Mouse (Mus musculus) gastrocnemius, postnatal 25 days (tissue): ENCODE data around the gene Gm43302. TPM values are rescaled to one million over a fixed set of nuclear protein-coding genes. Genes with fewer than 3 reads are reported as not detected.
"Not testable (repeated sequence)": the region's sequence is repeated elsewhere in the genome, so short reads cannot be mapped to it uniquely, and the experiment has no call there.

Experiments
- DNase-seq: peaks from one replicate; pipeline ENCODE4 v3.0.0; 2022
- total RNA-seq, 2 experiments: library from RNA; stranded (reverse); gene quantifications; 1 replicate in 1 of 2; 2 replicates in 1 of 2; pipeline ENCODE4 v1.2.3; 2021

Gene Gm43302
- total RNA-seq, 2 experiments from 2014 or later: 0.18 TPM; not detected in 1

DNA sequence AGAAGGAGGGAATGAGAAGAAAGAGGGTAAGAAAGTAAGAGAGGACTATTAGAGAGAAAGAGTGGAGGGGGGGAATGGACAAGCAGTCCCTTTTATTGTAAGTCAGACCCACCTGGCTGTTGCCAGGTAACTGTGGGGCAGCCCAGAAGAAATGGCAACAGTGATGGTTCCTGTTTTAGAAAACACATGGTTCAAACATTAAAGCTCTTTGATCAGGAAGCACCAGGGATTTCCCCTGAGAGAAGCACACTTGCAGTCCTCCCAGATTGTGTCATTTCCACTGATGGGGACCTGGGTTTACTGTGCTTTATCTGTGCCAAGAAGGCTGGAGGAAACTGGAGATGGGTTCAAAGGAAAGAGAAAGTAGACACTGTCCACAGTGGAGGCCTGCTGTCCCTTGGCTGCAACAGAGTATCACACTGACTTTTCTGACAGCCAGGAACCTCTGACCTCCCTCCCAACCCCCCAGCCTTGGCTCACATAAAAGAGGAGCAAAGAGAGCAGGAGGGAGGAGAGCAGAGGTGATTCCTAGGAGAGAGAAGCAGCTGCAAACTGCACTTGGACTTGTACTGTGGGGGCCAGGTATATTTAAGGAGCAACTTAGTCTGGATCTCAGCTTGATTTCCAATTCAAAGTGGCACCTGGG is 95.5 kb downstream of the Gm43302 start:
- DNase-seq: peak; percentile 13

DNA sequence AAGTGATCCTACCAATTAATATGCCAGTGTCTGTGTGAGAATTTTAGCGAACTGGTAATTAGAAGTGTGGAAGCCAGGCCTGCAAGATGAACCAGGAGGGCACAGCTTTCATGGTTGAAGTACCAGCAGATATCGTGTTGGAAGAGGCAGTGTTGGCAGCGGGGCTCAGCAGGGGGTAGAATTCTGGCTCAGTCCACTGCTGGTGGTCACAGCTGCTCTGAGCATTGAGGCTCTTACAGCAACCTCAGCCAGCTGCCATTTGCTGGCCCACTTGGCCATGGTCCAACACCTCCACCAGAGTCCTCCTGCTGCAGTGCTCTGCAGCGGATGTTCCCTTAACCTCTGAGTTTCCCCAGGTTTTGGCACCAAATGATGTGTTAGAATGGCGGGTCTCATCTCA is 97.2 kb downstream of the Gm43302 start:
- DNase-seq: not testable (repeated sequence)

DNA sequence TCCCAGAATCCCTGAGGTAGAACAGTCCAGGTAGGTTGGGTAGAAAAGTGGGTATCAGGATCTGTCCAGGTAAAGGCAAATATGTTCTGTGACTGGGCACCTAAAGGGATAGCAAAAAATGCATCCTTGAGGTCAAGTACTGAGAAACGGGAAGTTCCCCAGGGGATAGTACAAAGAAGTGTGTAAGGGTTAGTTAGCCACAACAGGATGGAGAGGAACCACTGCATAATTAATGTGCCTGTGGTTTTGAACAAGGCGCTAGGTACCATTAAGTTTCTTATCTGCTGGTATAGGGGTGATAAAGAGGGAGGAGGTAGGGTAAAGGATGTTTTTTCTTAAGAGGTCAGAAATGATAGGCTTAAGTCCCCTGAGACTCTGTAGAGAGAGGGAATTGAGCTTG is 101.0 kb downstream of the Gm43302 start:
- not testable (repeated sequence) for DNase-seq

DNA sequence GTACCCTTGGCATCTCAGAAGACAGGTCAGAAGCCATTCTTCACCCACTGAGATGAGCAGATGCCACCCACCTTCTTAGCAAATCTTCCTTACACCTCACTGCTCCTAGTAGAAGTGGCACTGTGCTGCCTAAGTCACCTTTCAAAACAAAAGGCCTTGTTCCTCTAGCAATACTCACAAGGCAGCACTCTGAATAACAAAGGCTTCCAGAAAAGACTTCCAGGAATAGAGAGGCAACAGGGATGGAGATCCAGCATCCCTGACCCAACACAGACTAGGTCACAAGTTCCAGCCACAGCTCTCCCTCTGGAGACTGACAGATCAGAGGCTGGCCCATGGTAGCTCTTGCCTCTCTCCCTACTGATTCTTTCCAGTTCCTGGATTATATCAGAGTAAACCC is 112.0 kb downstream of the Gm43302 start:
- no peak for DNase-seq

Other genes starting within 250 kb of the Gm43302 start
- 1 to 10 TPM; 2.8 to 3.3 TPM for gene Gbp9, start 154.2 kb downstream of the Gm43302 start, total RNA-seq
- under 1 TPM in 1 of 2 experiments, not detected in 1; 0.13 TPM for gene Gbp8, start 154.2 kb downstream of the Gm43302 start, total RNA-seq
- gene Gbp4, start 154.1 kb downstream of the Gm43302 start, total RNA-seq: 1 to 10 TPM; 2.3 to 3.4 TPM
- 1 to 10 TPM in 1 of 2 experiments, under 1 TPM in 1; 0.27 to 1.3 TPM for gene Gbp10, start 54.2 kb downstream of the Gm43302 start, total RNA-seq
- 1 to 10 TPM in 1 of 2 experiments, under 1 TPM in 1; 0.88 to 2.1 TPM for gene Gbp6, start within 50 bp of the Gm43302 start, total RNA-seq
- 1 to 10 TPM; 1.5 to 2.6 TPM for gene Lrrc8b, start 122.1 kb upstream of the Gm43302 start, total RNA-seq
- 1 to 10 TPM; 7.9 to 8.4 TPM for gene Lrrc8c, start 225.7 kb upstream of the Gm43302 start, total RNA-seq